Mouse (Mus musculus): Measurements from ENCODE around the gene Tmc7.

Tmc7 gene

GRCm38 (mm10) chr7:118503844-118504243 is 80.7 kb downstream of the Tmc7 start:
- DNase-seq (ENCODE audit: low read depth in 2 of 2, low spot score in 2 of 2): no peak

GRCm38 (mm10) chr7:118502333-118502732 is 82.2 kb downstream of the Tmc7 start:
- DNase-seq (ENCODE audit: low read depth in 2 of 2, low spot score in 2 of 2): no peak

- no peak for DNase-seq (ENCODE audit: low read depth in 2 of 2, low spot score in 2 of 2)
Measured at GRCm38 (mm10) chr7:118499784-118500435, 84.6 kb downstream of the Tmc7 start.

- DNase-seq (ENCODE audit: low read depth in 2 of 2, low spot score in 2 of 2): no peak
Measured at GRCm38 (mm10) chr7:118498984-118499783, 85.4 kb downstream of the Tmc7 start.

GRCm38 (mm10) chr7:118494892-118495579 is 89.5 kb downstream of the Tmc7 start:
- DNase-seq (ENCODE audit: low read depth in 2 of 2, low spot score in 2 of 2): no peak

GRCm38 (mm10) chr7:118493892-118494291 is 90.6 kb downstream of the Tmc7 start:
- no peak for DNase-seq (ENCODE audit: low read depth in 2 of 2, low spot score in 2 of 2)

DNA sequence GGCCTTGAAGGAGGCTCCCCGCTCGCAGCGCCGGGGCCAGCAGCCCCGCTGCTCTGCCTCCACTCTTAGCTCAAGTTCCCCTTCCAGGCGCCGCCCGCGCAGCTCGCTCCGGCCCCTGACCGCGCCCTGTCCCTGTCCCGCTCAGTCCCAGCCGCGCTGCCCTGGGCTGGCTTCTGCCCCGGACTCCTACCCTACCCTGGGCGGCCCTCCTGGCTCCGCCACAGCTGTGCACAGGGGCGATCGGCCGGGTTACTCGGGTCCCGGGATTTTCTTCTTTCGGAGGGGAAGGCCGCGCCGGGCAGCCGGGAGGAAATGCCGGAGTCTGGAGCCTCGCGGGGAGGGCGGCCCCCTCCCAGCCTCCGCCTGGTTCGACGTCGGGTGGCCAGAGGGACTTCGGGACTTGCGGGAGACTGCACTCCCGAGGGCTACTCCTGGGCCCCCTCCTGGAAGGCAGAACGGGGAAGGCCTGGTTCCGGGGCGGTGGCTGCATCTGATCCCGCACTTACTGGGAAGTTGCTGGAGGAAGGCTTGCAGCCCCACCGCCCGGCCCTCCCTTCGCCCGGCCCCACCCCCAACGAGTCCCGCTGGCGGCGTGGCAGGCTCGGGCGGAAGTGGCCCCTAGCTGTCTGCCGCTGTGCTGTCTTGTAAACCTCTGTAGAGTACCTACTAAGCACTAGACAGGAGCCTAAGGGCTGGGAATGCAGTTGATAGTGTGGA is 92.9 kb downstream of the Tmc7 start, which contains the start of gene Itpripl2:
Itpripl2 (minus strand) TSS at position 545 of the 717 bp plus-strand sequence.
- peak in 1 of 2 experiments; percentile 4 for DNase-seq (ENCODE audit: low read depth in 2 of 2, low spot score in 2 of 2)

GRCm38 (mm10) chr7:118490666-118491430 is 93.7 kb downstream of the Tmc7 start:
- DNase-seq (ENCODE audit: low read depth in 2 of 2, low spot score in 2 of 2): no peak

DNA sequence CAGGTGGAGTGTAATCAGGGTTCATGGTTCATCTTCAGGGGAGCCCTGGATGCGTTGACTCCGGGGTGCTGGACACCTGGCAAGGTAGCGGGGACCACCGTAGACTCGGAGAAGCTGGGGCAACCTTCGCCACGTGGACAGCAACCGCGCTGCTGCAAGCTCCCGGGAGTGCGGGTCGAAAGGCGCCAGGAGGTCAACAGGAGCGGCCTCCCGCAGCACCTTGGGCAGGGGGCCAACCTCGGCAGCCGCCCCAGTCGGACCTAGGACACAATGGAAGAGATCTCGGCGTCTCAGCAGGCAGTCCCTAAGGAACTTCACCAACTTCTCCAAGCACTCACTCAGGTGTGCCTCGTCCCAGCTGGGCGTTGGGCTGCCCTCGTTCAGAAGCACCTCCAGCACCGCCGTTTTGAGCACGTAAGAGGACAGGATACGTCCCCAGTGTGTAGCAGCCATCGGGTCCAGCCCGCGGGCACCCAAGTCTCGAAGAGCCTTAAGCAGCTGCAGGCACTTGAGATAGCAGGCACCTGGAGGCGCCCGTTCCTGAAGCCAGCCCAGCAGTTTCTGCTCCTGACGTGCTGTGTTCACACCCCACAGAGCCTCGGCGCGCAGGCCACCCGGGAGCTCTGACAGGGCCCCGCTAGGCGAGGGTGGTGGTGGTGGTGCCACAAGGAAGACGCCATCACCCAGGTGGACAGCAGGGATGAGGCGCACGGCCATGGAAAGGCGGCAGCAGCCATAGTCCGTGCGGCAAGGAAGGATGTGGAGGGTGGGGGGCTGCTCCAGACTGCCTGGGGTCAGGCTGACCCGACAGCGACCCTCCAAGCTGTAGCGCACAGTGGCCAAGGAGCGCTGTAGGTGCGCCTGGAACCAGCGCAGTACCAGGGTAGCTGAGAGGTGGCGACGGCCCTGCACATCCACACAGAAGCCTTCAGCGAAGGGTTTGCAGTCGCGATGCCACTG is 94.5 kb downstream of the Tmc7 start:
- no peak for DNase-seq (ENCODE audit: low read depth in 2 of 2, low spot score in 2 of 2)

DNA sequence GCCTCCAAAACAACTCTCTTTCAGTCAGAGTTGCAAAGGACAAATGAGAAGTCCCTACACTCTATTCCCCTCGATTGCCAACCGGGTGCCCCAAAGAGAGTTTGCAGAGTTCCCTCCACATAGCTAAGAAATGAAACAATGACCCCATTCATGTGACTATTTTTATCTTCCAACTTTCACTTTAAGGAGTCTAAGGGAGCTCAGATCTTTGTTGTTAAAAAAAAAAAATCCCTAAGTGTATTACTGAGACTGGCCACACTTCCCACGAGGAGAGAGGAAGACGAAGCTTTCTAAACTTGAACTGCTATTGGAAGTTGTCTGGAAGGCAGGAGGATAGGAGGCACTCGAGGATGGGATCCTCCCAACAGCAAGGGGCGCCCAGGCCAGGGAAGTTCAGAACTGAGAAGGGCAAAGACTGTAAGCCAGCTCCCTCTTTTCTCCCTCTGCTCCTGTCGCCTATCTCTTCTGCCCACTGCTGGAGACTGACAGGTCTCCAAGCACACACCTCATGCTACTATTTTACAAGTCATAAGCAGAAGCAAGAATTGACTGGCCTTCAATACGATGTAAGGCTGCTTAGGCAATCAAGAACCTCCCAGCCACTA is 96.4 kb downstream of the Tmc7 start:
- DNase-seq (ENCODE audit: low read depth in 2 of 2, low spot score in 2 of 2): no peak

GRCm38 (mm10) chr7:118486917-118487316 is 97.6 kb downstream of the Tmc7 start:
- no peak for DNase-seq (ENCODE audit: low read depth in 2 of 2, low spot score in 2 of 2)

Measured in CD8-positive naive resting alpha-beta T cell, adult 2 months (primary cell).